ENCODE assay signal across 26 mouse cellular contexts in the genomic region with DNA sequence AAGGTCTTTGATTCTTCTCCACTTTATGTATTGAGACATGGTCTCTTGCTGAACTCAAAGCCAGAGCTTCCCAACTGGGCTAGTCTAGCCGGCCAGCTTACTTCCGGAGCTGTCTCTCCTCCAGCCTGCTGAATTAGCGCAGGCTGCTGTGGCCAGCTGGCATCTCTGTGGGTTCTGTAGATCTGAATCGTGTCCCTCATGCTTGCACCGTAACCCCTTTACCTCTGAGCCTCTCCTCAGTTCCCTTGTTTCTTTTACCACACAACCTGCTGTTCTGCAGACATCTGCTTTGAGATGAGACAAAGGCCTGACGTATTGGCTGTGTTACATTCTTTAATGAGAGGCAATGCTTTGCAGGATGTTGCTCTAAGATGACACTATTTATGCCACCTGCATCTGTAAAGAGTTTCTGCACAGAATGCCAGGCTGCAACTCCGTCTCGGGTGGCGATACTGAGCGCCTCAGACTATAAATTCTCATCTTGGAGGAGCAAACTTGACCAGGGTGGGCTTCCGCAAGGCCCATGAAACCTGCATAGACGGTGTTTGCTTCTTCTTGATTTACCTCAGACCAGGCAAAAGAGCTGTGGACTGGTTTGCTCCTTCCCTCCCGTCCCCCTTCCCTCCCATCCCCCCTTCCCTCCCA. TPM values are rescaled to one million over a fixed set of nuclear protein-coding genes. Genes with fewer than 3 reads are reported as not detected.
DNase-seq lines count a peak whose midpoint lies in the region; ATAC-seq and TF ChIP-seq lines count a peak whose summit lies in the region.
"Had no signal": no experiment of that assay in that cellular context is flagged by ENCODE, and none has a peak within 500 bp of the region (broad histone marks: within the 10 kb centered on the region; RNA-seq: fewer than 3 reads in every experiment).

No protein-coding gene starts in this region.

- H3K27ac ChIP-seq in midbrain, embryonic 11.5 days (ENCODE audit: low read depth, low read length), result no peak overlapping the region
- H3K27ac ChIP-seq in midbrain, embryonic 10.5 days (replicated peaks), result no peak overlapping the region
- H3K27ac ChIP-seq in forebrain, postnatal 0 days (ENCODE audit: low read depth, low read length), result no peak overlapping the region
- H3K27ac ChIP-seq in left cerebral cortex, adult 2 months, result no peak overlapping the region; the same call in 1 of the 2 replicates
- H3K27ac ChIP-seq: embryonic facial prominence, embryonic 13.5 days; forebrain, embryonic 12.5 days; heart, adult 2 months; heart, embryonic 15.5 days had no signal

- H3K9ac ChIP-seq in midbrain, embryonic 11.5 days (ENCODE audit: low read length), result no peak overlapping the region
- H3K9ac ChIP-seq in forebrain, postnatal 0 days, result no peak overlapping the region
- H3K9ac ChIP-seq: embryonic facial prominence, embryonic 13.5 days; forebrain, embryonic 12.5 days; heart, embryonic 15.5 days had no signal

- H3K4me1 ChIP-seq in midbrain, embryonic 11.5 days (ENCODE audit: control insufficient read depth, insufficient read depth, low read length), result no peaks in the 10 kb centered on the region
- peaks cover 6% of the 10 kb centered on the region for H3K4me1 ChIP-seq in midbrain, embryonic 10.5 days
- no peaks in the 10 kb centered on the region for H3K4me1 ChIP-seq in forebrain, postnatal 0 days (ENCODE audit: insufficient read depth)
- H3K4me1 ChIP-seq: embryonic facial prominence, embryonic 13.5 days; forebrain, embryonic 12.5 days had no signal

- H3K4me3 ChIP-seq in midbrain, embryonic 11.5 days (ENCODE audit: low read depth, low read length), result no peak overlapping the region
- no peak overlapping the region for H3K4me3 ChIP-seq in midbrain, embryonic 10.5 days
- H3K4me3 ChIP-seq in myocyte, result no peak overlapping the region
- no peak overlapping the region for H3K4me3 ChIP-seq in forebrain, postnatal 0 days (ENCODE audit: low read depth, low read length)
- H3K4me3 ChIP-seq in left cerebral cortex, adult 2 months, result no peak overlapping the region
- H3K4me3 ChIP-seq: embryonic facial prominence, embryonic 13.5 days; forebrain, embryonic 12.5 days; heart, adult 2 months; heart, embryonic 15.5 days had no signal

- ATAC-seq in midbrain, embryonic 11.5 days (ENCODE audit: low FRiP score), result no peak
- ATAC-seq in forebrain, postnatal 0 days, result no peak
- ATAC-seq: hindbrain, embryonic 16.5 days had no signal

- intact Hi-C loops in left cerebral cortex, adult 2 months (cut with DNase I), result no loop called here

- TF ChIP-seq CTCF in forebrain, postnatal 0 days (IDR thresholded peaks at IDR 0.05; ENCODE audit: low read depth), result no peak
- TF ChIP-seq CTCF in left cerebral cortex, adult 2 months (IDR thresholded peaks at IDR 0.05), result no peak

- no peaks in the 10 kb centered on the region for H3K9me3 ChIP-seq in midbrain, embryonic 11.5 days (ENCODE audit: control insufficient read depth, low read length)
- no peaks in the 10 kb centered on the region for H3K9me3 ChIP-seq in midbrain, embryonic 10.5 days (replicated peaks)
- H3K9me3 ChIP-seq in forebrain, postnatal 0 days (ENCODE audit: low read length), result no peaks in the 10 kb centered on the region
- H3K9me3 ChIP-seq: embryonic facial prominence, embryonic 13.5 days; forebrain, embryonic 12.5 days; heart, embryonic 15.5 days had no signal

- H3ac ChIP-seq in myocyte (ENCODE audit: control insufficient read depth, insufficient read length), result no peak overlapping the region

- no peaks in the 10 kb centered on the region; the same call in 1 of the 2 replicates for H3K27me3 ChIP-seq in midbrain, embryonic 11.5 days (ENCODE audit: control insufficient read depth, insufficient read depth, low read length)
- H3K27me3 ChIP-seq in midbrain, embryonic 10.5 days (ENCODE audit: low read depth, poor library complexity, severe bottlenecking), result peaks cover 20% of the 10 kb centered on the region
- no peaks in the 10 kb centered on the region for H3K27me3 ChIP-seq in myocyte (ENCODE audit: control insufficient read depth, insufficient read depth, insufficient read length)
- no peaks in the 10 kb centered on the region for H3K27me3 ChIP-seq in forebrain, postnatal 0 days (ENCODE audit: insufficient read depth, low read length)

- 79% methylated on average over 13 of the region's 13 CpGs for WGBS in midbrain, embryonic 11.5 days
- WGBS in midbrain, embryonic 10.5 days, result 81% methylated on average over 13 of the region's 13 CpGs
- WGBS in forebrain, postnatal 0 days, result 70% methylated on average over 13 of the region's 13 CpGs

- peak; percentile 65 for DNase-seq in midbrain, embryonic 11.5 days (ENCODE audit: low spot score, missing footprints)
- DNase-seq in midbrain, embryonic 10.5 days (ENCODE audit: low spot score), result no peak
- peak; percentile 85 for DNase-seq in thymus, postnatal 0 days (ENCODE audit: low spot score)
- peak; percentile 56 to 66 for DNase-seq in thymus, postnatal 36 days
- DNase-seq in kidney, postnatal 10 days, result no peak
- no peak for DNase-seq in forebrain, postnatal 0 days
- no peak for DNase-seq in left cerebral cortex, adult 2 months (ENCODE audit: extremely low spot score in 1 of 2, low spot score in 2 of 2)
- DNase-seq: adrenal gland, adult 8-10 months; adrenal gland, postnatal 36 days; cerebellum, adult 11 months; cerebellum, adult 8-10 months; cerebellum, postnatal 14 days; heart, adult 2 months had no signal

- no peak for TF ChIP-seq POLR2A in myocyte (IDR thresholded peaks at IDR 0.05; ENCODE audit: insufficient read length, low read depth)

- H3K36me3 ChIP-seq in midbrain, embryonic 11.5 days (ENCODE audit: control insufficient read depth, insufficient read depth, low read length), result no peaks in the 10 kb centered on the region
- H3K36me3 ChIP-seq in midbrain, embryonic 10.5 days, result no peaks in the 10 kb centered on the region
- H3K36me3 ChIP-seq in myocyte (ENCODE audit: control insufficient read depth, insufficient read depth), result peaks cover 18% of the 10 kb centered on the region
- H3K36me3 ChIP-seq in forebrain, postnatal 0 days (ENCODE audit: insufficient read depth), result no peaks in the 10 kb centered on the region
- H3K36me3 ChIP-seq: embryonic facial prominence, embryonic 13.5 days; forebrain, embryonic 12.5 days; heart, embryonic 15.5 days had no signal

- no peaks in the 10 kb centered on the region for H3K79me2 ChIP-seq in myocyte (ENCODE audit: control insufficient read depth, insufficient read depth)

- H3K4me2 ChIP-seq in midbrain, embryonic 11.5 days, result no peak overlapping the region
- H3K4me2 ChIP-seq in myocyte (ENCODE audit: low read depth), result no peak overlapping the region
- no peak overlapping the region for H3K4me2 ChIP-seq in forebrain, postnatal 0 days (ENCODE audit: low read depth)
- H3K4me2 ChIP-seq: embryonic facial prominence, embryonic 13.5 days; forebrain, embryonic 12.5 days; heart, embryonic 11.5 days; heart, embryonic 15.5 days had no signal

TF ChIP-seq in myocyte, 11 proteins besides CTCF, POLR2A, EP300 and RAD21 (continues in another document):
- TF ChIP-seq TCF3 (IDR thresholded peaks at IDR 0.05; ENCODE audit: insufficient read length, low read depth), result no peak

RNA-seq across cellular contexts. Expression of gene Trim72, which starts 8.5 kb away (rescaled TPM):
- polyA plus RNA-seq in midbrain, embryonic 11.5 days (2014; fragmentation: Nextera tagmentation; extraction: Ambion mirVana), result 0.07 TPM in 1 of 2 replicates, not detected in the other
- polyA plus RNA-seq in midbrain, embryonic 10.5 days (2016; fragmentation: Nextera tagmentation; extraction: Ambion mirVana), result not detected in 2 replicates
- 468 TPM for polyA plus RNA-seq in myocyte (2012; fragmentation: generic; extraction: Trizol)
- not detected in 2 replicates for polyA plus RNA-seq in thymus, postnatal 0 days (2015; fragmentation: Nextera tagmentation; extraction: Ambion mirVana)
- total RNA-seq in forebrain, postnatal 0 days (2014; rRNA removed), result 0.15 and 0.43 TPM in 2 replicates
- polyA plus RNA-seq in forebrain, postnatal 0 days (2015; fragmentation: Nextera tagmentation; extraction: Ambion mirVana), result not detected in 2 replicates
- total RNA-seq in left cerebral cortex, adult 2 months (2021), result 1 to 10 TPM; 1.0 to 1.1 TPM
- total RNA-seq: common myeloid progenitor, adult 5-6 weeks had no signal
- polyA plus RNA-seq: forebrain, embryonic 12.5 days; hindbrain, embryonic 11.5 days; hindbrain, embryonic 16.5 days had no signal

RNA-seq across cellular contexts. Expression of gene Pycard, which starts 18.6 kb away (rescaled TPM):
- polyA plus RNA-seq in midbrain, embryonic 11.5 days (2014; fragmentation: Nextera tagmentation; extraction: Ambion mirVana), result 5.5 and 6.7 TPM in 2 replicates
- polyA plus RNA-seq in midbrain, embryonic 10.5 days (2016; fragmentation: Nextera tagmentation; extraction: Ambion mirVana), result 6.1 and 7.5 TPM in 2 replicates
- 3.9 TPM for polyA plus RNA-seq in myocyte (2012; fragmentation: generic; extraction: Trizol)
- 372 and 387 TPM in 2 replicates for polyA plus RNA-seq in thymus, postnatal 0 days (2015; fragmentation: Nextera tagmentation; extraction: Ambion mirVana)
- 8.1 and 12.1 TPM in 2 replicates for total RNA-seq in forebrain, postnatal 0 days (2014; rRNA removed)
- 7.4 and 8.5 TPM in 2 replicates for polyA plus RNA-seq in forebrain, postnatal 0 days (2015; fragmentation: Nextera tagmentation; extraction: Ambion mirVana)
- total RNA-seq in left cerebral cortex, adult 2 months (2021), result 1 to 10 TPM; 1.5 to 3.7 TPM

RNA-seq across cellular contexts. Expression of gene Fus, which starts 45.0 kb away (rescaled TPM):
- polyA plus RNA-seq in midbrain, embryonic 11.5 days (2014; fragmentation: Nextera tagmentation; extraction: Ambion mirVana), result 51.6 and 54.4 TPM in 2 replicates
- polyA plus RNA-seq in midbrain, embryonic 10.5 days (2016; fragmentation: Nextera tagmentation; extraction: Ambion mirVana), result 336 and 358 TPM in 2 replicates
- 231 TPM for polyA plus RNA-seq in myocyte (2012; fragmentation: generic; extraction: Trizol)
- 178 and 286 TPM in 2 replicates for polyA plus RNA-seq in thymus, postnatal 0 days (2015; fragmentation: Nextera tagmentation; extraction: Ambion mirVana)
- 30.2 and 51.0 TPM in 2 replicates for total RNA-seq in forebrain, postnatal 0 days (2014; rRNA removed)
- polyA plus RNA-seq in forebrain, postnatal 0 days (2015; fragmentation: Nextera tagmentation; extraction: Ambion mirVana), result 221 and 323 TPM in 2 replicates
- total RNA-seq in left cerebral cortex, adult 2 months (2021), result 100 to 1,000 TPM; 299 to 305 TPM

RNA-seq across cellular contexts. Expression of gene Itgam, which starts 50.2 kb away (rescaled TPM):
- 0.20 and 0.37 TPM in 2 replicates for polyA plus RNA-seq in midbrain, embryonic 11.5 days (2014; fragmentation: Nextera tagmentation; extraction: Ambion mirVana)
- polyA plus RNA-seq in midbrain, embryonic 10.5 days (2016; fragmentation: Nextera tagmentation; extraction: Ambion mirVana), result 0.48 and 0.68 TPM in 2 replicates
- 0.14 TPM for polyA plus RNA-seq in myocyte (2012; fragmentation: generic; extraction: Trizol)
- polyA plus RNA-seq in thymus, postnatal 0 days (2015; fragmentation: Nextera tagmentation; extraction: Ambion mirVana), result 1.2 and 1.4 TPM in 2 replicates
- 1.4 and 1.7 TPM in 2 replicates for total RNA-seq in forebrain, postnatal 0 days (2014; rRNA removed)
- polyA plus RNA-seq in forebrain, postnatal 0 days (2015; fragmentation: Nextera tagmentation; extraction: Ambion mirVana), result 0.39 and 0.92 TPM in 2 replicates
- total RNA-seq in left cerebral cortex, adult 2 months (2021), result 10 to 100 TPM in 1 of 2 experiments, 1 to 10 TPM in 1; 9.2 to 10.9 TPM

RNA-seq across cellular contexts. Expression of gene Gm49368, which starts 50.2 kb away (rescaled TPM):
- polyA plus RNA-seq in midbrain, embryonic 11.5 days (2014; fragmentation: Nextera tagmentation; extraction: Ambion mirVana), result not detected in 2 replicates
- polyA plus RNA-seq in midbrain, embryonic 10.5 days (2016; fragmentation: Nextera tagmentation; extraction: Ambion mirVana), result not detected in 2 replicates
- not detected for polyA plus RNA-seq in myocyte (2012; fragmentation: generic; extraction: Trizol)
- polyA plus RNA-seq in thymus, postnatal 0 days (2015; fragmentation: Nextera tagmentation; extraction: Ambion mirVana), result not detected in 2 replicates
- total RNA-seq in forebrain, postnatal 0 days (2014; rRNA removed), result not detected in 2 replicates
- polyA plus RNA-seq in forebrain, postnatal 0 days (2015; fragmentation: Nextera tagmentation; extraction: Ambion mirVana), result not detected in 2 replicates
- total RNA-seq in left cerebral cortex, adult 2 months (2021), result not detected
- total RNA-seq: adrenal gland, postnatal 36 days; common myeloid progenitor, adult 5-6 weeks; ES-E14; gastrocnemius, adult 8-10 months; heart, postnatal 25 days had no signal
- polyA plus RNA-seq: brain, embryonic 14.5 days; embryonic facial prominence, embryonic 13.5 days; forebrain, embryonic 12.5 days; gonadal fat pad, adult 2 months; heart, adult 2 months; heart, embryonic 11.5 days; heart, embryonic 15.5 days; hindbrain, embryonic 11.5 days; hindbrain, embryonic 16.5 days had no signal

Comparison
In these comparisons a context has a peak if more than half of its experiments do, and no peak if none do; other contexts are left out.
1. DNase-seq: peak in midbrain, embryonic 11.5 days (single experiment), thymus, postnatal 0 days (single experiment) and thymus, postnatal 36 days (2 of 2); none in midbrain, embryonic 10.5 days (single experiment), kidney, postnatal 10 days (single experiment), forebrain, postnatal 0 days (single experiment) and left cerebral cortex, adult 2 months (0 of 2).
2. RNA of gene Trim72, which starts 8.5 kb away (polyA plus RNA-seq): 468 TPM in myocyte (single experiment); 0.07 TPM in midbrain, embryonic 11.5 days, not detected in thymus, postnatal 0 days, not detected in midbrain, embryonic 10.5 days and not detected in forebrain, postnatal 0 days; every median in the first group is over 100 times any median in the second.
3. RNA of gene Pycard, which starts 18.6 kb away (polyA plus RNA-seq): 372 to 387 TPM in thymus, postnatal 0 days; 6.1 to 7.5 TPM in midbrain, embryonic 10.5 days, 7.4 to 8.5 TPM in forebrain, postnatal 0 days, 5.5 to 6.7 TPM in midbrain, embryonic 11.5 days and 3.9 TPM in myocyte (single experiment); every median in the first group is over 10 times any median in the second.